Mouse (Mus musculus) lung, embryonic 14.5 days (tissue): ENCODE data around the gene Dapk1. TPM values are rescaled to one million over a fixed set of nuclear protein-coding genes. Genes with fewer than 3 reads are reported as not detected.

ENCODE experiments used
- ATAC-seq: fragments of 200-750 bp; cut with Nextera tagmentation; 2 replicates; pipeline ENCODE4 v1.8.0; 2017; ENCODE audit warnings: mild to moderate bottlenecking, moderate TSS enrichment, moderate library complexity; ENCODE audit not compliant: insufficient read depth
- DNase-seq: peaks from one replicate; pipeline ENCODE4 v3.0.0-alpha.2; 2015
- H3K27ac ChIP-seq: fragments of 300-500 bp; sonication (generic); 2 replicates; pipeline ENCODE4 v1.5.1; 2014; ENCODE audit warnings: low read depth, mild to moderate bottlenecking, moderate library complexity
- H3K27me3 ChIP-seq: fragments of 300-500 bp; sonication (generic); 2 replicates; pipeline ENCODE4 v1.6.1; 2014; ENCODE audit warnings: low read length, control low read depth; ENCODE audit not compliant: insufficient read depth
- H3K36me3 ChIP-seq: fragments of 300-500 bp; sonication (generic); 2 replicates; pipeline ENCODE4 v1.6.1; 2014; ENCODE audit warnings: control low read depth; ENCODE audit not compliant: insufficient read depth
- H3K4me1 ChIP-seq: fragments of 300-500 bp; sonication (generic); 2 replicates; pipeline ENCODE4 v1.6.1; 2014; ENCODE audit warnings: antibody characterized with exemption, control low read depth; ENCODE audit not compliant: insufficient read depth
- H3K4me2 ChIP-seq: fragments of 300-500 bp; sonication (generic); 2 replicates; pipeline ENCODE4 v1.6.1; 2014; ENCODE audit warnings: mild to moderate bottlenecking
- H3K4me3 ChIP-seq: fragments of 300-500 bp; sonication (generic); 2 replicates; pipeline ENCODE4 v1.5.1; 2014; ENCODE audit warnings: low read depth, low read length
- H3K9ac ChIP-seq: fragments of 300-500 bp; sonication (generic); 2 replicates; pipeline ENCODE4 v1.6.1; 2014
- H3K9me3 ChIP-seq: fragments of 300-500 bp; sonication (generic); 2 replicates; pipeline ENCODE4 v1.6.1; 2016; ENCODE audit warnings: low read depth, low read length, control low read depth
- CTCF ChIP-seq: IDR thresholded peaks from 2 replicates; pipeline ENCODE4 v1.5.1; 2016; ENCODE audit warnings: antibody characterized with exemption, low read depth
- whole genome bisulfite sequencing: fragments of 180-500 bp; shearing (Covaris S2); extraction: QIAGEN DNeasy Blood & Tissue Kit; methylation state at CpG from one replicate; pipeline ENCODE4 v1.1.7; 2014; 5-methylcytosine and 5-hydroxymethylcytosine counted together
- polyA plus RNA-seq: library from polyadenylated mRNA; unstranded; fragments of >200 nt; fragmentation: Nextera tagmentation; extraction: Ambion mirVana; gene quantifications from 2 replicates; pipeline ENCODE4 v1.2.1, GENCODE M21; 2014

Dapk1 gene
- polyA plus RNA-seq, 1 experiment from 2014 or later: 14.1 TPM

DNA sequence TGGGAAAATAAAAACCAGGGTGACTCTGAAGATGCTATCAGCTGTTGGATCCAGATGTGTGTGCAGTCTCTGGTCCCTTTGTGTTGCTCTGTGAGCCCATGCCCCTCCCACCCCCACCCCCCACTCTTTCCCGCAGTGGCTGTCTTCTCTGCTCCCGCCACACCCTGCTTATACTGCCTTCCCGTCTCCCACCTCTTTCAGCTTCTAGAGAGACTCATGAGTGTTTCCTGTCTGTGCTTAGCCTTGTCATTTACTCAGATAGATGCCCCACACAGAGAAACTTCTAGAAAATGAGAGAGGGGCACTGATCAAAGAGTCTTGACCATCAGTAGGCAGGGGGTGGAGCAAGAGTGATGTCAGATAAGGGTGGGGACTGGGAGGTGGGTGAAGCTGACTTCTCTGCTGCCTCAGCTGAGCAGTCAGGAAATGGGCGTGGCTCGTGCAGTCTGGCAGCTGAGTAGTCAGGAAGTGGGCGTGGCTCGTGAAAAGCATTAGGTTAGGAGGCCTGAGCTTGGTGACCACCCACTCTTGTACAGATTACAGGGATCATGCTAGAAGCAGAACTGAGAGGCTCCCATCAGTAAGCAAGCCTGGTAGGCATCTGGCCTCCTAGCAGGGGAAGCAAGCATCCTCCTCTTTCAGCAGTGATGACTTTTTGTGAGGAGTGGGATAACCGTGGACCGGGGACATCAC, 136.0 kb downstream of the Dapk1 start:
- ATAC-seq: peak; percentile 89
- peak; percentile 98 for DNase-seq
- Histone ChIP-seq H3K27ac (peak overlapping the region; percentile 61), H3K4me2 (peak overlapping the region; percentile 56), H3K36me3 (no peaks in the 10 kb centered on the region), H3K9ac (no peak overlapping the region), H3K4me1 (peaks cover 10% of the 10 kb centered on the region; the same call in 1 of the 2 replicates), H3K27me3 (no peaks in the 10 kb centered on the region), H3K4me3 (peak overlapping the region; percentile 14; the same call in 1 of the 2 replicates), H3K9me3 (no peaks in the 10 kb centered on the region)
- no peak for TF ChIP-seq CTCF
- 9% methylated on average over 9 of the region's 9 CpGs for WGBS

DNA sequence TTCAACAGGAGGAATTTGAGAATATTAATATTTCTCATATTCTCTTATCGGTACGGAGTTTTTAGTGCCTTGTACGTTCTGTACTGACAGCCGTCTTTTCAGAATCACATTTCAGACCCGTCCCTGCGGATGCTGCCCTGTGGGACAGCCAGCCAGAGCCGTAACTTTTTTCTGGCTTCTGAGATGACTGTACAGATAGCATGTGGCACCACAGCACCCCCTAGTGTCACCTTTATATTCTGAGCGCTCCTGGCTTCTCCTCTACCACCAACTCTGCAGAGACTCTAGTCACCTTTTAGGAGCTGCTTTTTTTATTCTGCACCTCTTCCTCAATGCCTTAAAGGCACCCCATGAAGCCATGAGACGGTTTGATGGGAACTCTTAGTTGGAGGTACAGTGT, 136.7 kb downstream of the Dapk1 start:
- no peaks in the 10 kb centered on the region for H3K27me3 ChIP-seq
- H3K36me3 ChIP-seq: no peaks in the 10 kb centered on the region
- ATAC-seq (peak; percentile 74), DNase-seq (peak; percentile 95)
- peak; percentile 88 for TF ChIP-seq CTCF
- no peaks in the 10 kb centered on the region for H3K9me3 ChIP-seq
- no peak overlapping the region for H3K9ac ChIP-seq
- WGBS: 7% methylated on average over 9 of the region's 9 CpGs
- H3K4me3 ChIP-seq: peak overlapping the region; percentile 14; the same call in 1 of the 2 replicates
- peak overlapping the region; percentile 56 for H3K4me2 ChIP-seq
- H3K4me1 ChIP-seq: peaks cover 10% of the 10 kb centered on the region; the same call in 1 of the 2 replicates
- peak overlapping the region; percentile 61 for H3K27ac ChIP-seq

DNA sequence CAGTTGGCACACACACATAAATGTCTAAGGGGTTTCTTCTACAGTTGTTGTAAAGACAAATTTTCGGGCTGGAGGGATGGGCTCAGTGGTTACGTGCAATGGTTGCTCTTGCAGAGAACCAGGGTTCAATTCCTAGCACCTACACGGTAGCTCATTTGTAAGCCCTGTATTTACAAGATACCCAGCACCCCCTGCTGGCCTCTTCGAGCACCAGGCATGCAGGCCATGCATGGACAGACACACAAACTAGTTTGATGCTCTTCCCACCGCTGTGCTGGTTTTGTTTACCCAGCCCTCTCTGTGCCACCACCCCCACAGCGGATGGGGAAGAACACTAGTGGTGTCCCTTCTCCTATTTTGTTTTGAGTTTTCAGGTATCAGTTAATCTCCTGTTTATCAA, 138.5 kb downstream of the Dapk1 start:
- no peak overlapping the region for H3K27ac ChIP-seq
- ATAC-seq (no peak), DNase-seq (peak; percentile 15)
- 91% methylated on average over 6 of the region's 6 CpGs for WGBS
- no peak overlapping the region for H3K4me3 ChIP-seq
- H3K36me3 ChIP-seq: no peaks in the 10 kb centered on the region
- no peaks in the 10 kb centered on the region for H3K27me3 ChIP-seq
- TF ChIP-seq CTCF: peak; percentile 34
- no peak overlapping the region for H3K9ac ChIP-seq
- H3K4me2 ChIP-seq: no peak overlapping the region
- H3K4me1 ChIP-seq: peaks cover 10% of the 10 kb centered on the region; the same call in 1 of the 2 replicates
- no peaks in the 10 kb centered on the region for H3K9me3 ChIP-seq

DNA sequence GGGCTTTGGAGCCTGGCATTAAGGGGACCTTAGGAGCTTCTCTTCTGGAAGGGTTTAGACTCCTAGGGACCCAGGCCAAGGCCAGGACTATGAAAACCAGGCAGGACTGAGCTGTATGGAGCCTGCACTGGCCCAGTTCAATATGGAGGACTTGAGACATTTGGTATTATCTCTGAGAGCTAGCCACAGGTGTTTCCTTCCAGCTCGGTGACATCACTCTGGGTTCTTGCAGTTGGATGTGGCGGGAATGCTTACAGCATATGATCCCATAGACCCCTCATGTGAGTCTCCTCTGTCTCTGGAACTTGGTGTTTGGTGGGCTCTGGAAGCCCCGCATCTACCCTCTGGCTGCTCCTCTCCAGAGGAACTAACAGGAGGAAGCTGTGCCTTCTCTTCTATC, 140.9 kb downstream of the Dapk1 start:
- Histone ChIP-seq H3K36me3 (no peaks in the 10 kb centered on the region), H3K4me2 (no peak overlapping the region), H3K27ac (no peak overlapping the region), H3K4me1 (peaks cover 2% of the 10 kb centered on the region; the same call in 1 of the 2 replicates), H3K4me3 (no peak overlapping the region), H3K27me3 (no peaks in the 10 kb centered on the region), H3K9ac (no peak overlapping the region), H3K9me3 (no peaks in the 10 kb centered on the region)
- DNase-seq (no peak), ATAC-seq (no peak)
- 80% methylated on average over 3 of the region's 3 CpGs for WGBS
- no peak for TF ChIP-seq CTCF

DNA sequence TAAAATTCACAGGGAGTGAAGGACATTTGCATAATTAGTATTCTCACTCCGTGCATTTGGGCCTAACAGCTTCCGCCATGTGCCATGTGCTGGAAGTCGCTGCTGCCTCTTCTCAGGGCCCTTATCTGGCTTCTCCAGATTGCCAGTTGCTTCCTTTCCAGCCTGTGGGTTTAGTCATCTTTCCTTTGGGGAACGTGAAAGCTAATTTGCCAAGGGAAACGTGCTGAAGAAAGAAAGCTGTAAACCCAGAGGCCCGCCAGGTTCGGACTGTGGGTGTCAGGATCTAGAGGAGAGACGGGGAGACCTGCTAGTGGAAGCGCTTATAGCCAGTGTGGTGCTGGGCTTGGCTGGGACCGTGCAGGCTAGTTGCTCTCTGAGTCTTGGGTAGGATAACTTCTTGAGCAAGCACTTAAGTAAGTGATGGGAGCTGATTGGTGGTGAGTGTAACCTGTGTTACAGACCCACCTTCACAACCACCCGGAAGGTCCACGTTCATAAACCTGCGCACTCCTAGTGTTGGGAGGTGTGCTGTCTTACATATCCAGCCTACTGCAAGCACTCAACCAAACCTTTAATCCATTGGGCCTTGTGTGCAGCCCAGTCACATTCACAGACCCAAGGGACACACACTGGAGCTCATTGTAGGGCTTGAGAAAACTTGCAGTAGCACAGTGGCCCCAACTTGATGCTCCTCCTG, 141.8 kb downstream of the Dapk1 start:
- H3K4me3 ChIP-seq: no peak overlapping the region
- ATAC-seq (peak; percentile 15), DNase-seq (peak; percentile 43)
- H3K9ac ChIP-seq: no peak overlapping the region
- no peaks in the 10 kb centered on the region for H3K27me3 ChIP-seq
- no peaks in the 10 kb centered on the region for H3K9me3 ChIP-seq
- no peak overlapping the region for H3K27ac ChIP-seq
- no peaks in the 10 kb centered on the region for H3K4me1 ChIP-seq
- WGBS: 69% methylated on average over 13 of the region's 13 CpGs
- H3K36me3 ChIP-seq: no peaks in the 10 kb centered on the region
- no peak overlapping the region for H3K4me2 ChIP-seq
- no peak for TF ChIP-seq CTCF

DNA sequence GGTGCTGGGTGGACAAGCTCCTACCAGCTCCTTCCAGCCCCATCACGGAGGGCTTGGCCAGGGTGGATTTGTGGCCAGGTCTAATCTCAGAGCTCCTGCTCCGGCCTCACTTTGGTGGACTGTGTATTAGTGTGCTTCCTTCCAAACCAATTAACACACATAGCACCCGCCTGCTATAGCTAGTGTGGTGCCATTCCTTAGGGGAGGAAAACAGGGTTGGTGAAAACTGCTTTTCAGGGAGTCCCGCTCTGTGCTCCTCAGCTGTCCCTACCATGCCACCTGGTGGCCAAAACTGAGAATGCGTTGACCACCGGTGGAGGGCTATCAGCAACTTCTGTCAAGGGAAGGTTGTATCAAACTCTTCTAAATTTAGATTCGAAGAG, 142.3 kb downstream of the Dapk1 start:
- 31% methylated on average over 7 of the region's 7 CpGs for WGBS
- no peaks in the 10 kb centered on the region for H3K36me3 ChIP-seq
- H3K27me3 ChIP-seq: no peaks in the 10 kb centered on the region
- H3K4me1 ChIP-seq: no peaks in the 10 kb centered on the region
- peak; percentile 68 for ATAC-seq
- H3K27ac ChIP-seq: no peak overlapping the region
- H3K9me3 ChIP-seq: no peaks in the 10 kb centered on the region
- H3K9ac ChIP-seq: no peak overlapping the region
- peak; percentile 91 for DNase-seq
- peak; percentile 97 for TF ChIP-seq CTCF
- H3K4me3 ChIP-seq: no peak overlapping the region
- no peak overlapping the region for H3K4me2 ChIP-seq

DNA sequence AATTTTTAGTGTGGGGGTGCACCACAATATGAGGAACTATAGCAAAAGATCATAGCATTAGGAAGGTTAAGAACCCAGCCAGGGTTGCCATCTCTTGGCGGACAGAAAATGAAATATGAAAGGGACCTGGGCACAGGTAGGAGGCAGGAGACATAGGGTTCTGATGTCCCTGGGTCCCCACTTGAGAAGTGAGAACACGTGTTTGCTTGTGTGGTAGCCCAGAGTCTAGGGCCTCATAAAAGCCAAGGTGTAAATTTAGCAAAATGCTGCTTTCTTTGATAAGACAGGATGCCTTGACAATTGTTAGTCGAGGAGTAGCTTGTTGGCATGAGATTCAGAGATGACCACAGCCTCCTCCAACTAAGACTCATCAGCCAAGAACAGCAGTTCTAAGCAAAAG, 143.0 kb downstream of the Dapk1 start:
- 83% methylated on average over 3 of the region's 3 CpGs for WGBS
- Histone ChIP-seq H3K9ac (no peak overlapping the region), H3K9me3 (no peaks in the 10 kb centered on the region), H3K4me1 (no peaks in the 10 kb centered on the region), H3K27me3 (no peaks in the 10 kb centered on the region), H3K27ac (no peak overlapping the region), H3K4me3 (no peak overlapping the region), H3K4me2 (no peak overlapping the region), H3K36me3 (peaks cover 4% of the 10 kb centered on the region; the same call in 1 of the 2 replicates)
- DNase-seq (no peak), ATAC-seq (no peak)
- TF ChIP-seq CTCF: no peak
